Mouse (Mus musculus) erythroblast, embryonic 14.5 days (primary cell): ENCODE measurements at regions not wholly inside any gene's neighbourhood (a gene's known extent, or its start where the extent isn't known, plus 50 kb on each side); places are given as distances from the start of the nearest gene placed in this dataset.

ENCODE experiments used
- GATA1 ChIP-seq: IDR thresholded peaks from 2 replicates; pipeline ENCODE4 v1.6.1; 2012; ENCODE audit warnings: low read length, inconsistent platforms, mixed read lengths
- TAL1 ChIP-seq: IDR thresholded peaks from 3 replicates; pipeline ENCODE4 v1.6.1; 2012; ENCODE audit warnings: low read length, inconsistent platforms, mixed read lengths

- TF ChIP-seq GATA1: no peak
- no peak for TF ChIP-seq TAL1
Observed at GRCm38 (mm10) chrX:11437151-11437944, 109.7 kb downstream of the H2al1j start.
